Mouse (Mus musculus) urinary bladder, postnatal 4 days (tissue): ENCODE measurements around the gene Sec22c.

ENCODE experiments used
- DNase-seq, 2 experiments: peaks; one replicate each; pipeline ENCODE4 v3.0.0; 2021 to 2022; ENCODE audit warnings: low spot score in 2 of 2

The Sec22c gene

GRCm38 (mm10) chr9:121647026-121647425, 58.3 kb downstream of the Sec22c start:
- DNase-seq = no peak

GRCm38 (mm10) chr9:121644855-121645254, 60.4 kb downstream of the Sec22c start:
- no peak for DNase-seq

GRCm38 (mm10) chr9:121642401-121643181, 62.7 kb downstream of the Sec22c start, which contains the start of gene Vipr1:
Gene Vipr1, plus strand, starts transcription at chr9:121642716.
- DNase-seq = peak in 1 of 2 experiments; percentile 49

GRCm38 (mm10) chr9:121642001-121642400, 63.3 kb downstream of the Sec22c start, which contains the start of gene Lyzl4:
Gene Lyzl4, minus strand, starts transcription at chr9:121642096.
- peak; percentile 72 to 84 for DNase-seq

- DNase-seq = no peak
Observed at GRCm38 (mm10) chr9:121641235-121641915, 63.9 kb downstream of the Sec22c start.

GRCm38 (mm10) chr9:121639790-121640189, 65.5 kb downstream of the Sec22c start:
- DNase-seq = no peak

- DNase-seq = no peak
Observed at GRCm38 (mm10) chr9:121635835-121636576, 69.3 kb downstream of the Sec22c start.

- no peak for DNase-seq
Observed at GRCm38 (mm10) chr9:121633306-121633705, 72.0 kb downstream of the Sec22c start.

GRCm38 (mm10) chr9:121632891-121633290, 72.4 kb downstream of the Sec22c start:
- no peak for DNase-seq

GRCm38 (mm10) chr9:121631946-121632345, 73.3 kb downstream of the Sec22c start:
- no peak for DNase-seq

GRCm38 (mm10) chr9:121630627-121631026, 74.7 kb downstream of the Sec22c start:
- DNase-seq = no peak
